18 mouse cellular contexts compared by ENCODE assay signal in genomic region chr1:186474385-186474784, GRCm38 (mm10).
A peak's percentile ranks its signal among the peaks of the same experiment; 100 is the strongest.
DNase-seq lines count a peak whose midpoint lies in the region; ATAC-seq lines count a peak whose summit lies in the region.
"Had no signal": no experiment of that assay in that cellular context is flagged by ENCODE, and none has a peak within 500 bp of the region (broad histone marks: within the 10 kb centered on the region; RNA-seq: fewer than 3 reads in every experiment).

No protein-coding gene starts in this region.

- H3K4me2 ChIP-seq in hindbrain, embryonic 14.5 days (replicated peaks), result no peak overlapping the region
- no peak overlapping the region for H3K4me2 ChIP-seq in midbrain, embryonic 15.5 days
- no peak overlapping the region for H3K4me2 ChIP-seq in midbrain, embryonic 11.5 days
- H3K4me2 ChIP-seq: heart, embryonic 11.5 days; heart, embryonic 15.5 days had no signal

- H3K9me3 ChIP-seq in hindbrain, embryonic 14.5 days (ENCODE audit: control insufficient read depth, low read length), result no peaks in the 10 kb centered on the region
- H3K9me3 ChIP-seq in hindbrain, embryonic 10.5 days, result no peaks in the 10 kb centered on the region
- H3K9me3 ChIP-seq in midbrain, embryonic 15.5 days, result no peaks in the 10 kb centered on the region
- no peaks in the 10 kb centered on the region for H3K9me3 ChIP-seq in midbrain, embryonic 11.5 days (ENCODE audit: control insufficient read depth, low read length)
- H3K9me3 ChIP-seq: embryonic facial prominence, embryonic 10.5 days; heart, embryonic 15.5 days had no signal

- H3K4me3 ChIP-seq in hindbrain, embryonic 14.5 days (replicated peaks; ENCODE audit: low read length), result no peak overlapping the region
- no peak overlapping the region for H3K4me3 ChIP-seq in hindbrain, embryonic 10.5 days
- no peak overlapping the region for H3K4me3 ChIP-seq in midbrain, embryonic 15.5 days
- H3K4me3 ChIP-seq in midbrain, embryonic 11.5 days (ENCODE audit: low read depth, low read length), result no peak overlapping the region
- H3K4me3 ChIP-seq: embryonic facial prominence, embryonic 10.5 days; heart, adult 2 months; heart, embryonic 15.5 days had no signal

- no peaks in the 10 kb centered on the region for H3K36me3 ChIP-seq in hindbrain, embryonic 14.5 days (replicated peaks; ENCODE audit: control insufficient read depth, insufficient read depth)
- H3K36me3 ChIP-seq in hindbrain, embryonic 10.5 days, result no peaks in the 10 kb centered on the region
- H3K36me3 ChIP-seq in midbrain, embryonic 15.5 days (replicated peaks), result no peaks in the 10 kb centered on the region
- H3K36me3 ChIP-seq in midbrain, embryonic 11.5 days (ENCODE audit: control insufficient read depth, insufficient read depth, low read length), result no peaks in the 10 kb centered on the region
- H3K36me3 ChIP-seq: embryonic facial prominence, embryonic 10.5 days; heart, embryonic 15.5 days had no signal

- 48% methylated on average over 1 of the region's 1 CpGs for WGBS in hindbrain, embryonic 14.5 days
- WGBS in hindbrain, embryonic 10.5 days, result 70% methylated on average over 1 of the region's 1 CpGs
- 30% methylated on average over 1 of the region's 1 CpGs for WGBS in midbrain, embryonic 15.5 days
- WGBS in midbrain, embryonic 11.5 days, result 48% methylated on average over 1 of the region's 1 CpGs

- H3K27me3 ChIP-seq in hindbrain, embryonic 14.5 days (ENCODE audit: control insufficient read depth, insufficient read depth, low read length), result no peaks in the 10 kb centered on the region
- H3K27me3 ChIP-seq in hindbrain, embryonic 10.5 days (ENCODE audit: insufficient read depth, poor library complexity, severe bottlenecking), result peaks cover 7% of the 10 kb centered on the region; the same call in 1 of the 2 replicates
- H3K27me3 ChIP-seq in midbrain, embryonic 15.5 days (replicated peaks), result no peaks in the 10 kb centered on the region
- no peaks in the 10 kb centered on the region for H3K27me3 ChIP-seq in midbrain, embryonic 11.5 days (ENCODE audit: control insufficient read depth, insufficient read depth, low read length)
- H3K27me3 ChIP-seq: heart, embryonic 15.5 days; Patski had no signal

- H3K4me1 ChIP-seq in hindbrain, embryonic 14.5 days (replicated peaks; ENCODE audit: control insufficient read depth, insufficient read depth, low read length), result peaks cover 8% of the 10 kb centered on the region; the same call in 1 of the 2 replicates
- H3K4me1 ChIP-seq in hindbrain, embryonic 10.5 days (replicated peaks), result peaks cover 6% of the 10 kb centered on the region; the same call in 1 of the 2 replicates
- 0 out of 2 replicates have a peak, but pooled peaks cover 7% of the 10 kb centered on the region for H3K4me1 ChIP-seq in midbrain, embryonic 15.5 days
- H3K4me1 ChIP-seq in midbrain, embryonic 11.5 days (ENCODE audit: control insufficient read depth, insufficient read depth, low read length), result no peaks in the 10 kb centered on the region
- H3K4me1 ChIP-seq: heart, embryonic 15.5 days had no signal

- DNase-seq in hindbrain, embryonic 14.5 days (ENCODE audit: low spot score), result no peak
- DNase-seq in hindbrain, embryonic 10.5 days (ENCODE audit: low spot score), result no peak
- no peak for DNase-seq in midbrain, embryonic 11.5 days (ENCODE audit: low spot score, missing footprints)
- peak; percentile 65 for DNase-seq in NIH3T3 (ENCODE audit: low read depth)
- no peak for DNase-seq in layer of hippocampus, adult 18-20 months (ENCODE audit: low spot score in 2 of 2)
- no peak for DNase-seq in ovary, postnatal 10 days (ENCODE audit: low spot score)
- DNase-seq: adrenal gland, adult 2 months; adrenal gland, postnatal 25 days; B cell, adult 2 months; gastrocnemius, postnatal 14 days; heart, adult 2 months; heart, postnatal 14 days; kidney, adult 11 months had no signal

- no peak for ATAC-seq in hindbrain, embryonic 14.5 days (ENCODE audit: low FRiP score)
- ATAC-seq in midbrain, embryonic 15.5 days (replicated peaks), result no peak
- ATAC-seq in midbrain, embryonic 11.5 days (ENCODE audit: low FRiP score), result no peak
- ATAC-seq: Patski had no signal

- H3K27ac ChIP-seq in hindbrain, embryonic 14.5 days, result peak overlapping the region; percentile 56; the same call in 1 of the 2 replicates
- H3K27ac ChIP-seq in hindbrain, embryonic 10.5 days, result no peak overlapping the region
- peak overlapping the region; percentile 71 for H3K27ac ChIP-seq in midbrain, embryonic 15.5 days
- H3K27ac ChIP-seq in midbrain, embryonic 11.5 days (ENCODE audit: low read depth, low read length), result no peak overlapping the region
- H3K27ac ChIP-seq: embryonic facial prominence, embryonic 10.5 days; heart, adult 2 months; heart, embryonic 15.5 days had no signal

- no peak overlapping the region for H3K9ac ChIP-seq in hindbrain, embryonic 14.5 days
- no peak overlapping the region for H3K9ac ChIP-seq in midbrain, embryonic 15.5 days
- no peak overlapping the region for H3K9ac ChIP-seq in midbrain, embryonic 11.5 days (ENCODE audit: low read length)
- H3K9ac ChIP-seq: heart, embryonic 15.5 days had no signal

Comparison
In these comparisons a context has a peak if more than half of its experiments do, and no peak if none do; other contexts are left out.
1. H3K27ac ChIP-seq: peak in hindbrain, embryonic 14.5 days (single experiment) and midbrain, embryonic 15.5 days (single experiment); none in hindbrain, embryonic 10.5 days (single experiment) and midbrain, embryonic 11.5 days (single experiment).